Mouse (Mus musculus) embryo, embryonic 10 days (tissue): ENCODE data around the gene Efhc1.
"Not testable (repeated sequence)": the region's sequence is repeated elsewhere in the genome, so short reads cannot be mapped to it uniquely, and the experiment has no call there.

Source experiments
- DNase-seq: peaks from one replicate; pipeline ENCODE4 v3.0.0-alpha.2; 2015; ENCODE audit warnings: low spot score

Efhc1 gene

DNA sequence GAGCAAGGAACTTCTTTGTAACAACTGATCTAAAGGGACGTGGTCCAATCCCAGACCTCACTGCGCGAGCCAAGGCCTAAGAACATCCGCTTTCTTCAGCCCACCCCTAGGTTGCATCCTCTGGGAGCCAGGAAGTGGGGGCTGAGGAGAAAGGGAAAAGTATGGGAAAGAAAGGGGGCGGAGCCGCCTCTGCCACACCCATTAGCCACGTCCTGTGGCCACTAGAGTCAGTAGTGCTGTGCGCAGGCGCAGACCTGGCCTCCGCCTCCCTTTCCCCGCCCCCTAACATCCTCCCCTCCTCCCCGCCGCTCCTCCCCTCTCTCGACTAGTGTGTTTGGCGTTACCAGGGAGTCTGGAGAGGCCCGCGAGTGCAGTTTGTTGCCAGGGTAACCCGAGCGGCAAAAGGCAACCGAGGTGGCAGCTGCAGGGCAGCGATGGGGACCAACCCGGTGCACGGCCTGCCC is at the start of gene Efhc1:
Gene Efhc1 (plus strand): TSS at position 327 of the 464 bp plus-strand sequence.
- DNase-seq = peak; percentile 96

DNA sequence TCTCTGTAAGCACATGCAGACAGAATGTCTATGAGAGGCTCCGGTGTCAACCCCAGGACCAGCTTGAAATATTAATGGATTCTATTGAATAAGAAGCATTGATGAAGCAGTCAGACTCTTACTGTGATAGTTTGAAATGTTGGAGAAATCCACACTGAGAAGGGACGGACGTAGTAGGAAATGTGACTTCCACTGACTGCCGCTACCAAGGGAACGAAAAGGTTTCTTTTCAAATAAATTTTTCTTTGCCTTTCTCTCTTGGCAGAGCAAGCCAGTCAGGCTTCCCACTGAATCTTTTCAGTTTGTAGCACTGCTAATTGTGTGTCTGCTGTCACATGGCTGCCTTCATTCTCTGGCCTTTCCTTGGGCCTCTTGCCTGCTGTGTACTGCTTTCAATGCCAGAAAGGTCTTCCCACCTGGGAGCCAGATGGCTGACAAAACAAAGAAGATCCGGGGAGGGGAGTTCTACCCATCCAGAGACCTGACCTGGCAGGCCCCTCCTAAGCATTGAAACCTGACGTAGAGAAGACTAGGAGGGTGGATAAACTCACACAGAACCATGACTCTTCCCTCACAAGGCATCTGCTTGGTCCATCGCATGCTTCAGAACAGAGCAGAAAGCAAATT is 45.8 kb upstream of the Efhc1 start:
- DNase-seq = no peak

DNA sequence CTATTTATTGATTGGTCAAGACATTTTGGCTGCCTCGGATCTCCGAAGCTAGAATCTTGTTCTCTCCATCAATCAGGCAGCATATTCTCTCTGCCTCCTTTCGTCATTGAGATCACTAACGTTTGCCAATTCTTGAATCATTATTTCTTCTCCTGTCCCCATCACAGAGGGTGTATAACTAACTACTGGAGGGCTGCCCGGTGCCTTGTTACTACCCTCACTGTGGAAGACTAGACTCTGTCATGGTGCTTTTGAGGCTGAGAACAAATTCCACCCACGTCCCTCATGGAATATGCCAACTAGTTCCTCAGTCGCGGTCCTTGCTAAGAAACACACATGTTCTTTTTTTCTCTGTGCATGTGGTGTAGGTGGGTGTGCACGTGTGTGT is 45.3 kb upstream of the Efhc1 start:
- DNase-seq = no peak

DNA sequence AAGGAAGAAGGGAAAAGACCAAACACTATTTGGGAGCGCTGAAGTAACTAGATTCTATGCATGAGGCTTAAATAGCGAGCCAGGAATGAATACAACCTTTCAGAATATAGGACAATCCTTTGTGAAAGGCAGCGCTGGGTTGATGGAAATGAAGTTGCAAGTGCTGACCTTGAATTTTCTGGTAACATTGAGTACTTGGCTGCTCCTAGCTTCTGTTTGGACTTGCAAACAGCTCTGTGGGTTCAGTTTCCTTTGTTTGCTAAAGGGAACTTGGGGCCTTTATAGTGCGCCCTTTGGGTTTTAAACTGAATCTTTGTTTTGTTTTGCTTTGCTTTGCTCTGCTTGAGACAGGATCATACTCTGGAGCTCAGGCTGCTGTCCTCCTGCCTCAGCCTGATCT is 42.9 kb upstream of the Efhc1 start:
- no peak for DNase-seq

DNA sequence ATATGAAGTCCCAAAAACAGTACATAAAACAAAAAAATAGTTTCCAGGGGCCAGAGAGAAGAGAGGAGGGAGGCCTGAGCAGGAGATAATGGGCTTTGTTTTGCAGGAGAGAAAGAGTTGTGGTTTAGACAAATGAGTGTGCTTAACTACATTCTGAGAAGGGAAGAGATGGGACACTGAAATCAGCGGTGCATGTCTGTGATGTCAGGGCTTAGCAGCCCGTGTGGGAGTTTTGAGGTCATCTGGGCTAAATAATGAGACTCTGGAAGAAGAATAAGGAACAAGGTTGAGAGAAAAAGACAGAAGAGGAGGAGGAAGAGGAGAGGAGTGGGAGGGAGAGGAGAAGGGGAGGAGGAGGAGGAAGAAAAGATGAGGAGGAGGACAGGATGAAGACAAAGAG is 39.3 kb upstream of the Efhc1 start:
- no peak for DNase-seq

DNA sequence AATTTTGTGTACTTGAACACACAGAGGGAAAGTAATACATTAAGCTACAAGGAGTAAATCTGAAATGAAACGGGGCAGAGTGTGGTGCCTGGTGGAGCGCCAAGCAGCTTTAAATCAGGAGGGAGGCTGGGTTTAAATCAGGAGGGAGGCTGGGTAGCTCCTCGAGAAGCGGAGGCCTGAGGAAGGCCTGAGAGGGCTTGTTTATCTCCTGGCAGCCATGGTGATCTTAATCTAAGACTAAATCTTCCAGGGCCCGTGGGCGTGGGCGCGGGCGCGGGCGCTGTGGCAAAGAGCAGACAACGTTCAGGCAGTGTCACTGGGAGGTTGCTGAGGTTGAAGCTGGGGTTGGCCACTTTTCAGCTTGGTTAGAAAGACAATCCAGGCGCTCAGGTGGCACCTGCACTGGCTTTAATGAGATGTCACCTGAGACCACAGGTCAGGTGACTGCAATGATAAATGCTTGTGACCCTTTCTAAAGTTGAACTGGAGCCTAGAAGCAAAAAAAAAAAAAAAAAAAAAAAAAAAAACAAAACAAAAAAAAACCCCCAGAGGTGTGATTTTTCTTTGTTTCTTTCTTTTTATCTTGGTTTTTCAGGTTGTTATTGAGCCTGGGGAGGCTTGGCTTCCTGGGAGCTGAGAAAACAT is 38.8 kb upstream of the Efhc1 start:
- no peak for DNase-seq

DNA sequence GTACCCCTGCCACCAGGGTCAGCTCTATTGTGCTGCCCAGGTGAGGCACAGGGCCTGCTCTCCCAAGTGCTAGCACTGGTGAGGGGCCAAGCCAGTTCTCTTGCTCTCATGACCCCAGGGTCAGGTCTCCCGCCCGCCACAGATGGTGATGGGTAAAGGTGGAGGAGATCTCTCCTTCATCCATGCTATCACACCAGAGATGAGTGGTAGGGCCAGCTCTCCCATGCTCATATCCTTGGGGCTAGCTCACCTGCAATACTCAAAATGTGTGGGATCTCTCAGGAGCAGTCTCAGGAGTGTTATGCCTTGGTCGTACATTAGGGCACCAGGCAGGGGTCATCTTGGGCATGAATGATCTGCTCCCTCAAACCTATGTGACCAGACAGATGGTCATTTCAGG is 36.7 kb upstream of the Efhc1 start:
- DNase-seq = no peak

DNA sequence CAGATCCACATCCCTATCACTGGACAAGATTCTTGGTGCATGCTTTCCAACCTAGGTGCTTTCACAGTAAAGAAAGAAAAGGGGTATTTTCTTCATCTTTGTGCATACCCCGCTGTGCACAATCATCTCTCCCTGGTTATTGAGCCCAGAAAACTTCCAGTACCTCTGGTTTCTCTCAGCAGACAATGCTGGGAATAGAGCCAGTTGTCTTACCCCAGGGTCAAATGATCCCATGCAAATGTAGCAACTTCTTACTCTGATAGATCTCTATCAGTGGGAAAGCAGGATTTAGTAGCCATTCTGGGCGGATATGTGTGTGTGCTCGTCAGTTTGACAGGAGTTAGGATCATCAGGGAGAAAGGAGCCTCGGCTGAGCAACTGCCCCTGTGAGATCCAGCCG is 35.8 kb upstream of the Efhc1 start:
- no peak for DNase-seq

DNA sequence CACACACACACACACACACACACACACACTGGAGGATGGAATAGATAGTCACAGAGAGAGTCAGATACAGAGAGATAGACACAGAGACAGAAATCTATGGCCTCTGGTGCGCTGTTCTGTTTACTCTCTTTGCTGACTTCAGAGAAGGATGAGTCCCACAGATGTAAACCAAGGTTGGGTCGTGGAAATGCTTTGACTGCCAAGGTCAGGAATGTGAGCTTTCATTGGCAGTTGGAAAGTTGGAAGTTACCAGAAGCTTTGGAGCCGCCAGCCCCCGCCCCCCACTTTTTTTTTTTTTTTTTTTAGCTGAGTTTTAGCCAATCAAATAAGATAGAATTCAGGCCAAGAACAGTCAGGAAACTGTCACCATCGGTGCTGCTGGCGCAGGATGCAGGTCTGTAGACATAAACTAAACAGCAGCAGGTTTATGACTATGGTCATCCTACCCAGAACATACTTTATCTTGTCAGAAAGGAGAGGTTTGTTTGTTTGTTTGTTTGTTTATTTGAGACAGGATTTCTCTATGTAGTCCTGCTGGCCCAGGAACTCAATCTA is 33.9 kb upstream of the Efhc1 start:
- no peak for DNase-seq

DNA sequence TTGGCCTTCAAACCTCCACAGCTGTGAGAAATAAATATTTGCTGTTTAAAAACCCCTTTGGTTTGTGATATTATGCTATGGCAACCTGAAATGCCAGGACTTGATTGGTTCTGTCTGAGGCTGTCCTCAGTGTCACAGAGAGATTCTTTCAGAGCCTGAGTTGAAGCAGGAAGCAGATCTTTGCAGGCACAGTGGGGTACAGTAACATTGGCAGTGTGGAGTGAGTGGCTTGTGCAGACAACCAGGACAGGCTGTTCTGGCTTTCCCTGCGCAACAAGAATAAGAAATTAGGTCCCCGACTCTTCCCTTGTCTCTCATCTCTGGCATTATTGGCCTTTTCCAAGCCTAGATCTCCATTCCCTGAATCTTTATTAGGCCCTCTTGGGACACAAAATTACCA is 31.7 kb upstream of the Efhc1 start:
- DNase-seq = no peak

DNA sequence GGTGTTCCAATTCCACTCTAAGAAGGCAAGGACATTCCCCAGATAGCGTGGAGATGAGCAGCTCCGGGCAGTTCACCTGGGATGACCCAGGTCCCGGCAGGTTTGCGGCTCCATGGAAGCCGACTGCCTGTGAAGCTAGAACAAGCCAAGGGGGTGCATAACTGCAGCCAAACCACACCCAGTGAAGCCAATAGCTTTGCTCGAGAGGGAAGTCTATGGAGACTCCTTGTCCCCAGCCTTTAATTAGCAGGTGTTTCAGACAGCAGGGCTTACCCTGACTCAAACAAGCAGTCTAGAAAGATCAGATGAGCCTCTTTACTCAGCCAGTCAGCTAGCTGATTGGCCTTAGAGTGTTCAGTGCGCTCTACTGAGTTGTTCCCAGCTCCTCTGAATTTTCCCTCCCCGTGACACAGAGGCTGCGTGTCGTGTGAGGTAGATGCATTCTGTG is 30.3 kb upstream of the Efhc1 start:
- no peak for DNase-seq

DNA sequence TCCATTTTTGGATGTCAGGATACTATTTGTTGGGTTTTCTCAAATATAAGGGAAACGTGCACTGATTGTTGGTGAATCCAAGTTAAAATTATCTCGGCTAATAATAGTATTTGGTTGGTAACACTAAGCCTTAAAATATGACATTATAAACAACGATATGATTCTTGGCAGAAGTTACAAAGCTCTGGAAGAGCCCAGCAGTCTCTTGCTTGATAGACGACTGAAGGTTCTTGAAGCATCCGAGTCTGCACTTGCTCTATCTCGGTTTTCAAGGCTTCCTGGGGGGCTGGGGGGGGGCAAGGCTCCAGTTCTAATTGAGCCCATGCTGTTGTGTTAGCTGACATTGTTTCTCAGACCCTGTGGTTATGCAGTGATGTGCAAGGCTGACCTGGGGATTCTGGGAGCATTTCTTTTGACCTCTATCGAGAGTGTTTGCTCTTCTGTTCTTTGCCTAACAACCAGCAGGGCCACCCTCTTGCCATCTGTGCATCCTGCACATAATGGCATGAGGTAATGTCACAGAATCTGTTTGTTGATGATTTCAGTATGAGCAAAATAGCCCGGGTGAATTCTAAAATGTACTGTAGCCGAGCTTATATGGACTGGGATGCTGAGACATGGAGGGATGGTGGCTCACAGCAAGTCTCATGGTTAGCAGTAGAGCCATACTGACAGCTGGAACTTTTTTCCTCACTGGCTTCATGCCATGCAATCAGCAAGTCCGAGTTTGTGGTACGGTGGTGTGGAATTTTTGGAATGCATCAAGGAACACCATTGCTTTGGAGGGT is 28.6 kb upstream of the Efhc1 start:
- no peak for DNase-seq

DNA sequence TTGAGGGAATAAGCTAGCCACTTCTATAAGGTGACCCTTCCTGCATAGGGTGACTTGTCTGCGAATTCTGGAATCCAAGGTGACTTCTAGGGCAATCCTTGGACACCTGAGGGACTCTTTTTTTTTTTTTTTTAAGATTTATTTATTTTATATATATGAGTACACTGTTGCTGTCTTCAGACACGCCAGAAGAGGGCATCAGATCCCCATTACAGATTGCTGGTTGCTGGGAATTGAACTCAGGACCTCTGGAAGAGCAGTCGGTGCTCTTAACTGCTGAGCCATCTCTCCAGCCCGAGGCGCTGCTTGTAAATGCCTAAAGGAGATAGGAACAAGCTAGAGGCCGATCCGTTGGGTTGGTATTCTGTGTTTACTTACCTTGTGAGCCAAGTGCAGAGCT is 26.1 kb upstream of the Efhc1 start:
- DNase-seq = not testable (repeated sequence)

DNA sequence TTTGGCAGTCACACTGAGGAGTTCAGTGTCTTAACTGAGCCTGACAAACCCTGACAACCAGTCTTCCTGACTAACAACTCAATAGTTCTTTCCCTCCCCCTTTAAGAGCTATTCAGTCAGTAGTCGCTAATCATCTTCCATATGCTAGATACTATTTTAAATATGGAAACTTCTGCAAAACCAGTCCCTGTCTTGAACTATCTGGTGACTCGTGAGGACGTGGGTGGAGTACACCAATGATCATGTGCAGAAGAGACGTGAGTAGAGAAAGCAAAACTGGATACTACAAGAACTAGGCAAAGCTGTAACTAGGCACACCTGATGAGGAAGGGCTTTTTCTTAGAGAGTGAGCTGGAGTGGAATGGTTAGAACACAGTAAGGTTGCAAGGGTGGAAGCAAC is 25.5 kb upstream of the Efhc1 start:
- DNase-seq = no peak

DNA sequence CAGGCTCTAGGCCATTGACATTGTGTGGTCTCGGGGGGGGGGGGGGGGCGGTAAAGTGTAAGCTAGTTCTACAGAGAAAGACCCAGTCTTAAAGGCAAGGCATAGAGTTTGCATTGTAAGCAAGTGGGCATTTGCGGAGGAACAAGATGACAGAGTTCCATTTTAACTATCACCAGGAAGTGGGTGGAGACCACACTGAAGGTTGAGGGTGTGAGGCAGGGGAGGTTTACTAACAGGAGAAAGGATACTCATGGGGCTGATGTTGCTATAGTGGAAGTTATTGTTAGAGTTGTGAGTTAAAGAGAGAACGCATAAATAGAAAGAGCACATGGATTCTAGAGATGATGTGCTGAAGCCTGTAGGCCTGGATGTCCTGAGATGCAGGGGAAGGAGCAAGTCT is 25.1 kb upstream of the Efhc1 start:
- no peak for DNase-seq

DNA sequence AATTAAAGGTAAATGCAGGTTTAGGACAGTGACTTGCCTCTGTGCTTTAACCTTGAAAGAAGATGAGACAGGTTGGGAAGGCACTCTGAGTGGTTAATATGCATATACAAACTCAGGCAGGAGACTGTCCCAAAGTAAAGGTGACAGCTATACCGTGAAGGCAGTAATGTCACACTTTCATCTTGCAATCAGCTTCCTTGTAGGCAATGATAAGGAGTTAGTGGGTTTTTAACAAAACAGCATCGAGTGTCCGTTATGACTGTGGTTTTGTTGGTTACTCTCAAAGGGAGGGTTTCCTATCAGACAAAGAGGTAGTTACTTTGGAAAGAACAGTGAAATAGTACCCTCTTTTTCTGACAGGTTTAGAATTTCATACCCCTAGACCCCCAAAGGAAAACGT is 22.9 kb upstream of the Efhc1 start:
- DNase-seq = no peak

DNA sequence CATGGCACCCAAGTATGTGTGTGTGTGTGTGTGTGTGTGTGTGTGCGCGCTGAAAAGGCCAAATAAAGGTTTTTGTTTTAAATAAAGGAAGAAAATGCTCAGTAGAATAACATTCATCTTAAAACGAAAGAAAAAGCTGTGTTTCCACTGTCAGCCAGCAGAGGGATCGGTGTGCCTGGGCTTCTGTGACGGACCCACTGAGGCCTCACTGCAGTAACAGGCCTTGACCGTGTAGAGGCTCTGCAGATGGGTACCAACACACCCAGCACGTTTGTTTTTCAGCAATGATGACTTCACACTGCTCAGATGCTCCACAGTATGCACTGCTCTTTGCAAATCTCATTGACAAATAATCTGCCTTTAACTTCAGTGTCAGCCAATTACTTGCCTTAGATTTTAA is 18.0 kb upstream of the Efhc1 start:
- DNase-seq = peak; percentile 79

DNA sequence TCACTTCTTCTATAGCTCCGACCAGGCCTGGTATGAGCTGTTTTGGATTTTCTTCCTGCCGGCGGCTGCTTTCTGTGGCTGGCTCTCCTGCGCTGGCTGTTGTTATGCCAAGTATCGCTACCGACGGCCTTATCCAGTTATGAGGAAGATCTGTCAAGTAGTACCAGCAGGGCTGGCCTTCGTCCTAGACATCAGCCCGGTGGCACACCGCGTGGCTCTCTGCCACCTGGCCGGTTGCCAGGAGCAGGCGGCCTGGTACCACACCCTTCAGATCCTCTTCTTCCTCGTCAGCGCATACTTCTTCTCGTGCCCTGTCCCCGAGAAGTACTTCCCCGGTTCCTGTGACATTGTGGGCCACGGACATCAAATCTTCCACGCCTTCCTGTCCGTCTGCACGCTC is 16.3 kb upstream of the Efhc1 start:
- no peak for DNase-seq

DNA sequence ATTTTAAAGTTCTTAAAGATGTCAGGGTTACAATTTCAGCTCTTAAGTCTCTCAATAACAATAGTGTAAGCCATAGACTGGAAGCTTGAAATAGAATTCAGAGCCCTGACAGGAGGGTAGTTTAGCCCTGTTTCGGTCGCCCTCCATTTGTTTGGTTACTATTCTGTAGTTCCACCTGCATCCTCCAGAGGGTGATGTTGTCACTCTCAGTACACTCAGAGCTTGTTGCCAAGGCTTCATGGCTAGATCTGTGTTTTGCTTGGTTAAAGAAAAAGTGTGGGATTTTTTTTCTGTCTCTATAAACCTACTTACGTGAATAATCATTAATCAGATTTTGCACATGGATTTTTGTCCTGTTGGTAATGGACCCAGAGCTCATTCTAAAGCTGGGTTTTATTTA is 12.4 kb upstream of the Efhc1 start:
- DNase-seq = peak; percentile 86

DNA sequence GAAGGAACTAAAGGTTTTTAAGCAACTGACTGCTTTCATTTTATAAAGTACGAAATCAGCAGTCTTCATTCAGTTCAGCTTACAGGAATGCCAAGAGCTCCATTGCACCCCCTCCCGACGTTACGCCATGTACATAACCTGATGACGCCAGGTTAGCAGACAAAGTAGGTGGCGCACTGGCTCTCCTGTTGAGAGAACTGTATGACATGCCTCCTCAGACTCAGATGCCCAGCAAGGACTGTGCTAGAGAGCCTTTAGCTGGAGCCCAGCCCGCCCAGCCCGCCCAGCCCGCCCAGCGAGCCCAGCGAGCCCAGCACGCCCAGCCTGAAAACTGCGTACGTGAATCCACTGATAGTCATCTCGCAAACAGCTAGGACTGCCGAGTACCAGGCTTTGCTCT is 11.3 kb upstream of the Efhc1 start:
- DNase-seq = no peak

DNA sequence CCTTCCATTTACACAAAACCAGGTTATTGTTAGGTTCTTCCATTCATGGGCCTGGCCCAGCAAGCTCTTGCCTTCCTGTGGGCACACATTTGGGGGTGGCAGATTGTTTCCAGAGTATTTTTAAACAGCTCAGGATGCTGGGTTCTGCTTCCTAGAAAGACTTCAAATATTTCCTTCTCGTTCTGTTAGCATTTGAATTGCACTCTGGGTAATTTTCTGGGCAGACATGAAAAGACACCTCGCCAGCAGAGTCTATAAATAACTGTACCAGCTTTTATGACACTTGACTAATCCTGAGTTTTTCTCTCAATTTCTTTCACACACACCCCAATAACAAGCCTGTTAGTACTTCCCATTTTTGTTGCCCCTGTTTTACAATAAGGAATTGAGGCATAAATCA is 10.1 kb upstream of the Efhc1 start:
- DNase-seq = no peak

DNA sequence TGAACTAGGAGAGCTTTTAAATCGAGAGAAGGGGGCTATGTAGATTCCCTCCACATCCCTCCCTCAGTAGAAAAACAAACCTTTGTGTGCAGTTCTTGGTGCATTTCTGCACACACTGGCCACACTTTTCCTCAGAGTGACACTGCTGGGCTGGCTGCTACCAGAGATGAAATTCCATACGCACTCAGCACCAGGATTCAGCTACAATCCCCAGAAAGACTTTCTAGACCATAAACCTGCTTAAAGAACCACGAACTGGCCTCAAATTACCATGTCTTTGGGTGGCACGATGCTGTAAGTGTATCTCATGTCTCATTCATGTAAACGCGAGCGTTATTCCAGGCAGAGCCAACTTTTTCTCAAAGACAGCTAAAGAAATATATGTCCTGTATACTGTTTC is 9.6 kb upstream of the Efhc1 start:
- DNase-seq = no peak

DNA sequence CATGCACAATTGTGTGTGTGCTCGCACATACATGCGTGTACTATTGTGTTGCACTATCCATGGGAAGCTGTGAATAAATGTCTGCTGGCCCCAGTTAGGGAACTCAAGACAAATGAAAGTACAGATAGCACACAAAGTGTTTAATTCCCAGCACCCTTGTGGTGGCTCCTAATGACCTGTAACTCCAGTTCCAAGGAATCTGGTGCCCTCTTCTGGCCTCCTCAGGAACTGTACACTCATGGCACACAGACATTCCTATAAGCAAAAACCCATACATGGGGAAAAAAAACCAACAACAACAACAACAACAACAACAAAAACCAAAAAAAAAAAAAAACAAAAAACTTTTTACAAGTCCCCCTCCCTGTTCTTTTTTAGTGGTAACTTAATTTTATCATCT is 8.4 kb upstream of the Efhc1 start:
- no peak for DNase-seq
